ENCODE assay signal across 7 mouse cellular contexts in the genomic region with DNA sequence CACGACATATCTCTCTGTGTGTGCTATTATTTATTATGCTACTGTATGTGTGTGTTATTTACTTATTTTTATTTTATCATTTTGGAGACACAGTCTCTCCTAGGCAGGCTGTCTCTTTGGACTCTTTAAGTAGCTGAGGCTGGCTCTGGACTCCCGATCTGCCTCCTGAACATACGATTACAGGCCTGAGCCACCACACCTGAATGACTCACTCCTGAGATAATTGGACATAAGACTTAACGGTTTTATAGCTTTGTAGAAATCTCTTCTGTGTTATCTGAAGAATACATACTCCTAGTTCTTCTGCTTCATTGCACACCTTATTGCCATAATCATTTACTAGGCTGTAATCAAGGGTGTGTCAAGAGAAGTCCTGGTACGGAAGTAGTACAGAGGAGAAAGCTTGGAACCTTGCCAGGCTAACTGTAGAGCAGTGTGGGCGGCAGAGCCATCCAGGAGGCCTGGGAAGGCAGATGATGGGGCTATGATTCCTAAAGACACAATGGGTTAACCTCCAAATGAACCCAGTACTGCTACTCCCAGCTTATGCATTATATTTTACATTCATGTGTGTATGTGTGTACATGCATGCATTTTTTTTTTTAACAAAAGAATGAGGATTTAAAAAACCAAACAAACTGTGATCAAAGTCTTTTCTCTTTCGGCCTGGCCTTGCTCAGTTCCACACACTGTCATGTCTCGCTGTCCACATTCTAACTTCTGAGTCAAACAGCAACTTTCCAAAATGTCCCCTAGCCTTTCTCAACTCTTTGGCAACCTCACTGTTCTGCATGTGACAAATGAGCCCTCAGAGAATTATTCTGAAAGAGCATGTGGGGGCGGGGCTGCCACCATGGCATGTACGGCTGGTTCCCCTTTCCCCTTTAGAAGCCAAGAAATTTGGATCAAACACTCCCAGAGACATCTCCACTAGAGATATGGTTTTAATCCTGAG. TPM values are rescaled to one million over a fixed set of nuclear protein-coding genes. Genes with fewer than 3 reads are reported as not detected.
DNase-seq lines count a peak whose midpoint lies in the region; ATAC-seq lines count a peak whose summit lies in the region.

No protein-coding gene starts in this region.

- 59% methylated on average over 10 of the region's 10 CpGs for WGBS in heart, embryonic 12.5 days
- WGBS in lung, embryonic 16.5 days = 39% methylated on average over 10 of the region's 10 CpGs

- intact Hi-C loops in left cerebral cortex, postnatal 25 days (cut with DNase I) = loop anchor here (5.0 to 10.0 kb wide), 2 partner anchors 137 to 490 kb away; a partner anchor contains a TSS

- DNase-seq in spleen, postnatal 36 days (ENCODE audit: low spot score in 2 of 2) = peak; percentile 40 to 60
- DNase-seq in spleen, adult 12 weeks (ENCODE audit: low spot score) = no peak
- no peak for DNase-seq in frontal cortex, postnatal 25 days (ENCODE audit: low spot score in 2 of 2)
- DNase-seq in left cerebral cortex, postnatal 25 days (ENCODE audit: low spot score in 2 of 2) = no peak
- no peak for DNase-seq in frontal cortex, adult 2 months (ENCODE audit: extremely low spot score in 1 of 2, low spot score in 1 of 2)

- peak overlapping the region; percentile 52 for H3K27ac ChIP-seq in heart, embryonic 12.5 days (ENCODE audit: poor library complexity, severe bottlenecking)
- H3K27ac ChIP-seq in lung, embryonic 16.5 days (ENCODE audit: low read length) = peak overlapping the region; percentile 32

- H3K9ac ChIP-seq in heart, embryonic 12.5 days = no peak overlapping the region
- H3K9ac ChIP-seq in lung, embryonic 16.5 days (ENCODE audit: low read length) = no peak overlapping the region

- H3K4me1 ChIP-seq in heart, embryonic 12.5 days (replicated peaks) = peaks cover 70% of the 10 kb centered on the region
- H3K4me1 ChIP-seq in lung, embryonic 16.5 days (replicated peaks; ENCODE audit: control insufficient read depth, insufficient read depth, low read length) = peaks cover 48% of the 10 kb centered on the region

- no peak for ATAC-seq in heart, embryonic 12.5 days (ENCODE audit: insufficient number of reproducible peaks, low FRiP score)
- no peak for ATAC-seq in lung, embryonic 16.5 days (ENCODE audit: low read depth)

- peaks cover 12% of the 10 kb centered on the region; the same call in 1 of the 2 replicates for H3K36me3 ChIP-seq in heart, embryonic 12.5 days
- H3K36me3 ChIP-seq in lung, embryonic 16.5 days (ENCODE audit: control insufficient read depth, insufficient read depth, low read length) = no peaks in the 10 kb centered on the region

- no peaks in the 10 kb centered on the region for H3K27me3 ChIP-seq in heart, embryonic 12.5 days (replicated peaks)
- no peaks in the 10 kb centered on the region for H3K27me3 ChIP-seq in lung, embryonic 16.5 days (ENCODE audit: control insufficient read depth, insufficient read depth, low read depth, low read length)

- no peaks in the 10 kb centered on the region for H3K9me3 ChIP-seq in heart, embryonic 12.5 days (replicated peaks)
- no peaks in the 10 kb centered on the region for H3K9me3 ChIP-seq in lung, embryonic 16.5 days (ENCODE audit: control insufficient read depth, low read length)

- no peak overlapping the region for H3K4me2 ChIP-seq in heart, embryonic 12.5 days
- H3K4me2 ChIP-seq in lung, embryonic 16.5 days (ENCODE audit: low read depth, low read length) = peak overlapping the region; percentile 5; the same call in 1 of the 2 replicates

- no peak overlapping the region for H3K4me3 ChIP-seq in heart, embryonic 12.5 days
- no peak overlapping the region for H3K4me3 ChIP-seq in lung, embryonic 16.5 days (ENCODE audit: low read length)

RNA-seq across cellular contexts. Expression of a gene that starts 4.2 kb away (rescaled TPM):
- 45.7 and 49.5 TPM in 2 replicates for polyA plus RNA-seq in heart, embryonic 12.5 days (2016; fragmentation: Nextera tagmentation; extraction: Ambion mirVana)
- polyA plus RNA-seq in lung, embryonic 16.5 days (2015; fragmentation: Nextera tagmentation; extraction: Ambion mirVana) = 50.8 and 53.2 TPM in 2 replicates
- 10 to 100 TPM; 21.1 to 22.2 TPM for total RNA-seq in left cerebral cortex, postnatal 25 days (2021)
- polyA plus RNA-seq in frontal cortex, adult 2 months (2012; rRNA removed) = 23.8 and 27.7 TPM in 2 replicates

Comparison
In these comparisons a context has a peak if more than half of its experiments do, and no peak if none do; other contexts are left out.
1. DNase-seq: peak in spleen, postnatal 36 days (2 of 2); none in spleen, adult 12 weeks (single experiment), frontal cortex, postnatal 25 days (0 of 2), left cerebral cortex, postnatal 25 days (0 of 2) and frontal cortex, adult 2 months (0 of 2).